Mouse (Mus musculus) cortical plate, adult 2 months (tissue): ENCODE results near the gene Nr2f1. TPM values are rescaled to one million over a fixed set of nuclear protein-coding genes. Genes with fewer than 3 reads are reported as not detected.
A peak's percentile ranks its signal among the peaks of the same experiment; 100 is the strongest.
"Not testable (repeated sequence)": the region's sequence is repeated elsewhere in the genome, so short reads cannot be mapped to it uniquely, and the experiment has no call there.

ENCODE experiments used
- H3K27ac ChIP-seq: fragments of 200-500 bp; 2 replicates; pipeline ENCODE4 v1.5.1; 2012; ENCODE audit warnings: low read length, control low read depth, inconsistent platforms; ENCODE audit not compliant: insufficient read depth
- H3K4me1 ChIP-seq: fragments of 200-500 bp; 2 replicates; pipeline ENCODE4 v1.6.1; 2011; ENCODE audit warnings: low read length; ENCODE audit not compliant: control insufficient read depth, insufficient read depth
- H3K4me3 ChIP-seq: fragments of 200-500 bp; 2 replicates; pipeline ENCODE4 v1.5.1; 2011; ENCODE audit warnings: mild to moderate bottlenecking, low read length, control low read depth; ENCODE audit not compliant: insufficient read depth
- CTCF ChIP-seq: fragments of 200-500 bp; IDR thresholded peaks from 2 replicates; pipeline ENCODE4 v1.5.1; 2011; ENCODE audit warnings: mild to moderate bottlenecking, control low read depth, low read length; ENCODE audit not compliant: insufficient read depth; ENCODE audit errors: extremely low read depth
- POLR2A ChIP-seq: fragments of 200-500 bp; IDR thresholded peaks from 2 replicates; pipeline ENCODE4 v1.6.1; 2011; ENCODE audit warnings: mild to moderate bottlenecking, low read length, control low read depth; ENCODE audit not compliant: insufficient read depth; ENCODE audit errors: extremely low read depth
- polyA plus RNA-seq: library from polyadenylated mRNA; depleted of rRNA; stranded (reverse); fragments of >200 nt; gene quantifications from 2 replicates; pipeline ENCODE4 v1.2.3, GENCODE M21; 2012; rRNA removed

Gene Nr2f1
- polyA plus RNA-seq = 158 and 169 TPM in 2 replicates

- no peaks in the 10 kb centered on the region for H3K4me1 ChIP-seq
- peak within 1 kb of the TSS; percentile 97 for H3K4me3 ChIP-seq
- no peak for TF ChIP-seq CTCF
- TF ChIP-seq POLR2A = no peak
- H3K27ac ChIP-seq = peak within 1 kb of the TSS; percentile 99
Observed at GRCm38 (mm10) chr13:78199642-78200160, at the start of gene Nr2f1. TSS of gene Nr2f1 (minus strand) at chr13:78199757.

GRCm38 (mm10) chr13:78221680-78222079 lies 22.1 kb upstream of the Nr2f1 start:
- H3K4me1 ChIP-seq = no peaks in the 10 kb centered on the region
- H3K4me3 ChIP-seq = no peak overlapping the region
- H3K27ac ChIP-seq = no peak overlapping the region
- no peak for TF ChIP-seq POLR2A
- TF ChIP-seq CTCF = no peak

GRCm38 (mm10) chr13:78220238-78220637 lies 20.7 kb upstream of the Nr2f1 start:
- not testable (repeated sequence) for H3K4me3 ChIP-seq, H3K27ac ChIP-seq, H3K4me1 ChIP-seq

- H3K4me1 ChIP-seq = peaks cover 3% of the 10 kb centered on the region; the same call in 1 of the 2 replicates
- TF ChIP-seq POLR2A (no peak), CTCF (no peak)
- H3K4me3 ChIP-seq = no peak overlapping the region
- no peak overlapping the region for H3K27ac ChIP-seq
Observed at GRCm38 (mm10) chr13:78215223-78215622, 15.7 kb upstream of the Nr2f1 start.

- no peak overlapping the region for H3K27ac ChIP-seq
- TF ChIP-seq POLR2A (no peak), CTCF (no peak)
- no peak overlapping the region for H3K4me3 ChIP-seq
- peaks cover 5% of the 10 kb centered on the region; the same call in 1 of the 2 replicates for H3K4me1 ChIP-seq
Observed at GRCm38 (mm10) chr13:78213155-78213554, 13.6 kb upstream of the Nr2f1 start.

- no peak overlapping the region for H3K4me3 ChIP-seq
- H3K4me1 ChIP-seq = peaks cover 5% of the 10 kb centered on the region; the same call in 1 of the 2 replicates
- TF ChIP-seq POLR2A = no peak
- no peak for TF ChIP-seq CTCF
- peak overlapping the region; percentile 53 for H3K27ac ChIP-seq
Observed at GRCm38 (mm10) chr13:78212111-78212510, 12.6 kb upstream of the Nr2f1 start.

GRCm38 (mm10) chr13:78211231-78212010 lies 11.9 kb upstream of the Nr2f1 start:
- peaks cover 5% of the 10 kb centered on the region; the same call in 1 of the 2 replicates for H3K4me1 ChIP-seq
- no peak for TF ChIP-seq POLR2A
- no peak for TF ChIP-seq CTCF
- H3K27ac ChIP-seq = peak overlapping the region; percentile 53
- H3K4me3 ChIP-seq = no peak overlapping the region; the same call in 1 of the 2 replicates

GRCm38 (mm10) chr13:78210748-78211089 lies 11.2 kb upstream of the Nr2f1 start:
- Histone ChIP-seq H3K27ac (peak overlapping the region; percentile 53), H3K4me3 (peak overlapping the region; percentile 36), H3K4me1 (peaks cover 5% of the 10 kb centered on the region; the same call in 1 of the 2 replicates)
- TF ChIP-seq POLR2A = no peak
- no peak for TF ChIP-seq CTCF

GRCm38 (mm10) chr13:78210029-78210747 lies 10.6 kb upstream of the Nr2f1 start:
- Histone ChIP-seq H3K27ac (peak overlapping the region; percentile 53), H3K4me1 (peaks cover 4% of the 10 kb centered on the region; the same call in 1 of the 2 replicates), H3K4me3 (peak overlapping the region; percentile 36)
- TF ChIP-seq POLR2A = 0 out of 2 replicates have a peak, but pooled peaks have one; percentile 5
- TF ChIP-seq CTCF = no peak

- H3K27ac ChIP-seq = peak overlapping the region; percentile 53
- peak overlapping the region; percentile 36 for H3K4me3 ChIP-seq
- no peak for TF ChIP-seq CTCF
- TF ChIP-seq POLR2A = 0 out of 2 replicates have a peak, but pooled peaks have one; percentile 5
- H3K4me1 ChIP-seq = peaks cover 4% of the 10 kb centered on the region; the same call in 1 of the 2 replicates
Observed at GRCm38 (mm10) chr13:78209611-78210028, 10.1 kb upstream of the Nr2f1 start.
